Mouse (Mus musculus) right cerebral cortex, postnatal 4 days (tissue): ENCODE data around the gene Plekha4.
A peak's percentile ranks its signal among the peaks of the same experiment; 100 is the strongest.

Experiments used
- DNase-seq: peaks from one replicate; pipeline ENCODE4 v3.0.0-alpha.2; 2022

Plekha4 gene

DNA sequence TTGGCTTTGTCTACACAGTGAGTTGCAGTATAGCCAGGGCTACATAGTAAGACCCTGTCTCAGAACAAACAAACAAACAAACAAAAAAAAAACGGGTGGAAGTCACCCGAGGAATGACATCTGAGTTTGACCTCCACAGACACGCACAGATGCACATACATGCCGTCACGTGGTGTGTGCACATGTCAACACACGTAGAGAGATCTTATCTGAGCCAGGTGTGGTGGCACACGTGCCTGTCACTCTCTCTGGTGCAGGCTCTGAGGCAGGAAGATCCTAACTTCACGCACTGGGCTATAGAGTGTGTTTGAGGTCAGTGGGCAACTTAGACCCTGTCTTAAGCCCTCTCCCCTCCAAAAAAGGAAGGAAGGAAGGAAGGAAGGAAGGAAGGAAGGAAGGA, 47.8 kb downstream of the Plekha4 start:
- no peak for DNase-seq

DNA sequence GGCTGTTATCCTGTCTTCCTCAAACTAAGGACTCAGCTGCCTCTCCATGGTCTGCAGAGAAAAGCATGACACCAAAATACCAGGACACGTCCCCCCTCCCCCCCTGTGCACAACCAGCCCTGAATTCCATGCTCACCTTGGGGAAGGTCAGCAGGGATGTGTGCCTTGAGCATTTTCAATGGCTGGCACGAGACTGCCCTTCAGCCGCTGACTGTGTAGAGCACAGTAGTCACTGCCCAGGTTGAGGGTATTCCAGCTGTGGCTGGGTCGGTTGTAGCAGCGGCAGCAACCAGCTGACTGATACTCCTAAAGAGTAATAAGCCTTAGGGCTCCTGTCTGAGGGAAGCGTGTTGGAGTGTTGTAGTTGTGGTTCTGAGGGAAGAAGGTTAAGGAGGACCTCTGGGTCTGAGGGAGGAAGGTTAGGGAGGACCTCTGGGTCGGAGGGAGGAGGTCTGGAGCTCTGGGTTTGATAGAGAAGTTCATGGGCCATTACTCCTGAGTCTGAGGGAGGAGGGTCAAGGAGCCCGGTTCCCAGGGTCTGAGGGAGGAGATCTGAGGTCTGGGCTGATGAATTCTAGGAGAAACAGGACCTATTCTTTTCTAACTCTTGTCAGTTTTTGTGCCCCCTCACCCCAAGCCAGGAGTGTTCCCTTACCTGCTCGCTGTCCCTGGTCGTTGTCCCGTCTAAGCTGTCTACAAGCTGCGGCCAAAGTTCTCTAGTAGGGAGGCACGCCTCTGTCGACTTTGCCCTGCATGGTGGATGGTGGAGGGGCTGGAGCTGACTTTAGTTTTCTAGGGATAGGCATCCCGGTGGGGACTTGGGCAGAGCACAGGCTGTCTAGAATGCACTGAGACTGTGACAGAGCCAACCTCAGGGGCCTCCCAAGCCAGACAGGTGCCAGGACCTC, 48.6 kb downstream of the Plekha4 start:
- no peak for DNase-seq

DNA sequence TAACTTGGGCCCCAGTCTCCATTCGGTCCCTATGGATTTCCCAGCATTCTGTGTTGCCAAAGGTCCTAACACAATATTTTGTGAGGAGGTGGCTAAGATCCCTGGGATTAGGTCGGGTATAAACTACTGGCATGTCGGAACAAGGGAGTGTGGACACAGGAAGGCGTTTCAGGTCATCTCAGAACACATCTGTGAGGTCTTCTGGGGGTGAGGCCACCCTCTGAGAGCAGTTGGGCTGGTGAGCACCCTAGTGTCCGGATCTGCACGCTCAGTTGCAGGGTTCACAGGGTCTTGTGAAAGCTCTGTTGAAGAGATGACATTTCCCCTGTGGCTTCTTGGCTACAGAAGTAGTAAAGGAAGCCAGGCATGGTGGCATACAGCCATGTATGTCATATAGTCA, 59.8 kb downstream of the Plekha4 start:
- DNase-seq, result no peak

DNA sequence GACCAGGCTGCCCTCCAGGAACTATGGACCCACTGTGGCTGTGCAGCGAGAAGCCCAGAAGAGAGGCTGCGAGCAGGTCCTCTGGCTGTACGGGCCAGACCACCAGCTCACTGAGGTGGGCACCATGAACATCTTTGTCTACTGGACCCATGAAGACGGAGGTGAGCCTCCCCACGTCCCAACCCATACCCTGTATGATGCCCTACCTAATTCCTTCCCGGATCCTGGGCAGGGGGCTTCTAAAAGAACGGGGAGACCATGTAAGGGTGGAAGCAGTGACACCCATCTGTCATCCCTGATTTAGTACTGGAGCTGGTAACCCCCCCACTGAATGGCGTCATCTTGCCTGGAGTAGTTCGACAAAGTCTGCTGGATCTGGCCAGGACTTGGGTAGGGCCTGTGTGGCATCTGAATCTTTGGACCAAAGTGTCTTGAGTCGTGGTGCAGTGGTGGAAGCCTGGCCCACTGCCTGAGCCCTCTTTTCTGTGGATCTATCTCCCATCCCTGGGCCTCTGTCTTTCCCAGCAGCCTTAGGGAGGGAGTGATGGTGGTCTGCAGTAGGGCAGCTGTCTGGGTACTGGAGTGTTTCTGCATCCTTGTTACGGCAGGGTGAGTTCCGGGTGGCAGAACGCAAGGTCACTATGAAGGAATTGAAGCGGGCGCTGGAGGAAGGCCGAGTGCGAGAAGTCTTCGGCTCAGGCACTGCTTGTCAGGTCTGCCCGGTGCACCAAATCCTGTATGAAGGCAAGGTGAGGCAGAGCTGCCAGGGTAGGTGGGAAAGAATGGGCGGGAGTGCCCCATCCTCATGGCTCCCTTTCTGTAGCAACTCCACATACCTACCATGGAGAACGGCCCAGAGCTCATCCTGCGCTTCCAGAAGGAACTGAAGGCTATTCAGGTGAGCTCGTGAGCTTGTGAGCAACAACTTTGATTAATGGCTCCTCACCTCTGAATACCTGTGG, 61.8 kb downstream of the Plekha4 start:
- no peak for DNase-seq

DNA sequence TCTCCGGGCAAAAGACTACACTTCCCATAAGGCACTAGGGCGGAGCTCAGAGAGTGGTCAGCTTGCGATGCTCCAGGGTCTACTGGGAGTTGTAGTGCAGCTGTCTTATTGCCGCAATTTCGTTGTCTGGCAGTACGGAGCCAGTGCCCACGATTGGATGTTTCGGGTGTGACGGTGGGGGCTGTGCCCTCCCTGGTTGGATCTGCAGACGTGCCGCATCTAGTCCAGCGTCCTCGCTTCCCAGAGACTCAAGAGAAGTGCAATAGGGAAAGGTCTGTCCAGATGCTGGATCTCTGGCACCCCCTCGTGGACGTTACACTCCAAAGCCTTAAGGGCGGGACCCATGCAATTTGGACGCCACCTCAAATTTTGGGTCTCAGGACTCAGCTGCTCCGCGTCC, 63.0 kb downstream of the Plekha4 start:
- DNase-seq, result peak; percentile 92

DNA sequence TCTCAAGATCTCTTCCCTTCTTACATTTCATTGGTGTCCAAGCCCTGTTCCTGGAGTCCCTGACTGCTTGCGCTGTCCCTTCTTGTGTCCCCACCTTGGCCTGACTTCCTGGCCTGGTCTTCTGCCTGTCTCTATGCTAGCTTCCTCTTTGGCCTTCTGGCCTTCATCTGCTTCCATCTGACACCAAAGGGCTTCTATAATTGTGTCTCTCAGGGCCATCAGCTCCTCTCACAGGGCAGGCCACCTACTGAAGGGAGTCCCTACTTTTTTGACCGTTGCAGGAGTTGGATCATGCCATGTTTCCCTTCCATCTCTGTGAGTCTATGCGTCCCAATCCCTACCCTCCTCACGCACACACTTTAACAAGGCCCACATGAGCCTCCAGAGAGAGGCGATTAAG, 63.8 kb downstream of the Plekha4 start:
- DNase-seq, result no peak

DNA sequence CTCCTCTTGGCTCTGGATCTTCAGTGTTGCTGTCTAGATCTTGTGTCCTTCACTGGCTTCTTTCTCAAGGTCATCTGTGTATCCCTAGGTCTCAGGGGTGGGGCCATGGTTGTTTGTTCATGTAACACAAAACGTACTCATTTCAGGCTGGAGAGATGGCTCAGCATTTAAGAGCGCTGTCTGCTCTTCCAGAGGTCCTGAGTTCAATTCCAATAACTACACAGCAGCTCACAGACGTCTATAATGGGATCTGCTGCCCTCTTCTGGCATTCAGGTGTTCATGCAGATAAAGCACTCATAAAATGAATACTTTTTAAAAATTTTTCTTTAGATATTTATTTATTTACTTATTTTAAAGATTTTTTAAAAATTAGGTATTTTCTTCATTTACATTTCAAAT, 64.7 kb downstream of the Plekha4 start:
- DNase-seq, result no peak

DNA sequence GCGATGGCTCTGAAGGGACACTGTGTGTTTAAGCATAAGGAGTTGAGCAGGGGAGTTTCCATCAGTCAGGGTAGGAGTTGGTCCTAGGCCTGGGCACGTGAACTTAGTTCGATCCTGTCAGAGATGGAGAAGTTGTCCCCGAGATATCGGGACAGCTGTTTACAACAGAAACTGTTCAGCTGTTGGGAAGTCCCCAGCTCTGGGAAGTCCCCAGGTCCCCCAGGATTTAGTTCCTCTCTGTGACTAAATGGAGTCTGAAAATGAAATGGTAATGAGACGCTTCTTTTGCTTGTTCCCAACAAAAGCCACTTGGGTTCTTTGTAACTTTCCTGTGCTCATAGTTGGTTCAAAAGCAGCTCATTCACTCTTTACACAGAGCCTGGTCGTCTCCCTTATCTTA, 65.8 kb downstream of the Plekha4 start:
- DNase-seq, result no peak

DNA sequence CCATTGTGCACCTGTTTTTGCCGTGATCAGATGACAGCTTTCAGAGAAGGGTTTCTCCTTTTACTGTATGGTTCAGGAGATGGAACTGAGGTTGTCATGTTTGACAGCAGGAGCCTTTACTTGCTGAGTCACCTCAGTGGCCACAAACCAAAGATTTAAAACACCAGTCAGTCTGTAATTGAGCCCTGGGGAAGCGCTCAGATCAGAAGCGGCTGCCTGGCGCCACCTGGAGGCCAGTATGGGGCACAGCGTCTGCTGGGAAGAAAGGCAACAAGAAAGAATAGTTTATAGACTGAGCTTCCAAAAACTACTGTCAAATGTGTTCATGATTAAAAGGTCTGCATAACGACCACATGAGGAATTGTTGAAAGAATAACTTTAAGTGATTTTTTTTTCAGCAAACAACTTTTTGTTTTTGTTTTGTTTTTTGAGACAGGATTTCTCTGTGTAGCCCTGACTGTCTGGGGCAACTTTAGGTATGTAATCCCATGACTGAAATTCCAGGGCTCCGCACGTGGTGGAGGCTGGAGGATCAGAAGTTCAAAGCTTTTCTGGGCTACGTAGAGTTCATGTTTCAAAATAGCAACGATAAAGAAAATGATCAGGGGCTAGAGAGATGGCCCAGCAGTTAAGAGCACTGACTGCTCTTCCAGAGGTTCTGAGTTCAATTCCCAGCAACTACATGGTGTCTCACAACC, 67.1 kb downstream of the Plekha4 start:
- DNase-seq, result peak; percentile 76

DNA sequence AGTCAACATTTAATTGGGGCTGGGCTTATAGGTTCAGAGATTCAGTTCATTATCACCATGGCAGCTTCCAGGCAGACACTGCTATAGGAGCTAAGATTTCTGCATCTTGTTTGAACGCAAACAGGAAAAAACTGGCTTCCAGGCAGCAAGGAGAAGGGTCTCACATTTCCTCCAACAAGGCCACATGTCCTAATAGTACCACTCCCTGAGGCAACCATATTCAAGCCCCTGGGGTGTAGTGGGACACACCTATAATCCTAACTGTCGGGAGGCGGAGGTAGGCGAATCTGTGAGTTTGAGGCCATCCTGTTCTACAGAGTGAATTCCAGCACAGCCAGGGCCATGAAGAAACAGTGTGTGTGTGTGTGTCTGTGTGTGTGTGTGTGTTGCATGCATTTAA, 69.0 kb downstream of the Plekha4 start:
- DNase-seq, result no peak

DNA sequence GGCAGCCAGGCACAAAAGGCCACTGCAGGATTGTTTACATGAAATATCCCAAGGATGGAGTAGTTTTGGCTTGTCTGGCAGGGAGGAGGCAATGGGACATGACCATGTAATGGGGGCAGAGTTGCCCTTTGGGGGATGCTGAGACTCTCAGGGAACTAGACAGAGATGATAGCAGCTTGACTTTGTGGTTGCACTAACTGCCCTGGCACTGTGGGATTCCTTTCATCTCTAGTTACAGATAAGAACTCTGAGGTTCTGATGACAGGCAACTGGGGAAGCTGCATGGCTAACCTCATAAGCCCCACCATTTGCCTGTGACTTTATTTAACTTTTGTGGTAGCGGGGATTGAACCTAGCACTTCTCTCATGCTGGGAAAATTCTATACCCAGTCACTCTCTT, 70.0 kb downstream of the Plekha4 start:
- no peak for DNase-seq

DNA sequence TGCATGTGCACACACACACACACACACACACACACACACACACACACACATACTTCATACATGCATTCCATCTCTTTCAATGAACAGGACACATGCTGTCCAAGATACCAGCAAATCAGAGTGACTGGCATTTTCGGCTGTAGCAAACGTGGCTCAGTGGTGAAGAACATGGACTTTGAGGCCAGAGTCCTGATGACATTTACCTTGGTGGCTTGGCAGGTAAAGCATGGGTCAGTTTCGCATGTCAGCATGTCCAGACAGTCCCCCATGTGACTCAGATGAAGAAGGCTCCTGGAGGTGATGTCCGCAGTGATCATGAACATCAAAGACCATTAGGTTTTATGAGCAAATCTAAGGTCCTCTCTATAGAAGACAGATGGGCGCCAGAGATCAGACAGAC, 70.9 kb downstream of the Plekha4 start:
- no peak for DNase-seq

DNA sequence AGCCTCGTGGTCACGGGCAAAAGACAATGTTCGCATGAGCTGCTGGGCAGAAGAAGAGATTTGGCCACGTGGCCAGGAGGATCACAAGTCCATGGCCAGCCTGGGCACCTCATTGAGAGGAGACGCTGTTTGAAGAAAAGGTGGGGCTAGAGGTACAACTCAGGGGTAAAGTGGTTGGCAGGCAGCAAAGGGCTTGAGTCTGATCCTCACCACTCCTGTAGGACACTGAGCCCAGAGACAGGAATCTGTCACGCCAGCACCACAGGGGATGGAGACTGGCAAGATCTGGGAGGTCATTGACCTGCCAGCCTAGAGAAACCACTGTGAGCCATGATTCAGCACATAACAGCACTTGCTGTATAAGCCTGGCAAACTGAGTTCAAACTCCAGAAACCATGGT, 71.4 kb downstream of the Plekha4 start:
- DNase-seq, result no peak

DNA sequence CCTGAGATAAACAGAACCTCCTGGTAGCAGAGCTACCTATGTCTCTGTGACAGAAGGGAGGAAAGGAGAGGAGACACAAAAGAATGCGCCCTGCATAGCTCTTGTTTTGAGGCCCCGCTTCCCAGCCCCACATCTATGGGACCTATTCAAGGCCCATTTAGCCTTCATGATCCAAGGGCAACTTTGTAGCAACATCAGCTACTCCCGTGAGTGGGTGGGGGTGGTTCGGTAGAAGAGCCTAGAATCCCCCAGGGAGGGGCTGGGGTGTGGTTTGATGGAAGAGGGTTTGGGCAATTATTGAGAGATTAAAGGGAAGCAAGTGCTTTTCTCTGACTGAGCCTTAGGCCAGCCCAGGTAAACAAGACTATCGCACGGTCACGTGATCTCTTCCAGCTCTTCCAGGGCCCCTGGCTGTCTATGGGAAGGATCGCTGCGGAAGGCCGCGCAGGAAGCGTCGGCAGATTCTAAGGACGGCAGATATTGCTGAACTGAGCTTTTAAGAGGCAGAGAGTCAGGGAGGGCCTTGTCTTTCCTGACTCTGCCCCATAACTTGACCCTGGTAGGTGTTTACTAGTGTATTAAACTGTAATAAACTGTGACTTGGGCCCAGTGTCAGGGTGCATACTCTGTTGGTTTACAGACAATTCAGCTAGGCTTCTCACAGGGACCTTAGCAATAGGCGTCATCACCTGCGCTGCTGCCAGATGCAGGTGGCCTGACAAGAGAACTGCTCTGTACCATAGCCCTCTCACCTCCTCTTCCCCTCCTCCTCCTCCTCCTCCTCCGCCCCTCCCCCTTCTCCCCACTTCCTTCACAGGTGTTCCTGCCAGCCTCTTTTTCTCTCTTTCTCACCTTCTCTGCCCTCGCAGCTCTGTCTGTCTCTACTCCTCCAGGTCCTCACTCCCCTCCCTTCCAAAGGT, 73.1 kb downstream of the Plekha4 start:
- DNase-seq, result no peak
